Mouse (Mus musculus): Measurements from ENCODE around the gene Camta1. TPM values are rescaled to one million over a fixed set of nuclear protein-coding genes. Genes with fewer than 3 reads are reported as not detected.

Gene Camta1
- total RNA-seq (2021), result 100 to 1,000 TPM in 1 of 2 experiments, 10 to 100 TPM in 1; 91.0 to 104 TPM
- long read RNA-seq, experiment 1, full-length matches to known transcripts, result 306 of 325 reads
- long read RNA-seq, experiment 1, partial matches to known transcripts, result 4 of 325 reads
- long read RNA-seq, experiment 1, other reads (novel, unspliced or antisense), result 15 of 325 reads
- long read RNA-seq, experiment 2, transcript Camta1-212 (4 exons, 2,198 nt), result major isoform, 206 of 231 reads
- long read RNA-seq, experiment 2, transcript Camta1-206 (3 exons, 506 nt), result minor isoform, 9 of 231 reads
- long read RNA-seq, experiment 2, partial matches to known transcripts, result 4 of 231 reads
- long read RNA-seq, experiment 2, other reads (novel, unspliced or antisense), result 12 of 231 reads

DNA sequence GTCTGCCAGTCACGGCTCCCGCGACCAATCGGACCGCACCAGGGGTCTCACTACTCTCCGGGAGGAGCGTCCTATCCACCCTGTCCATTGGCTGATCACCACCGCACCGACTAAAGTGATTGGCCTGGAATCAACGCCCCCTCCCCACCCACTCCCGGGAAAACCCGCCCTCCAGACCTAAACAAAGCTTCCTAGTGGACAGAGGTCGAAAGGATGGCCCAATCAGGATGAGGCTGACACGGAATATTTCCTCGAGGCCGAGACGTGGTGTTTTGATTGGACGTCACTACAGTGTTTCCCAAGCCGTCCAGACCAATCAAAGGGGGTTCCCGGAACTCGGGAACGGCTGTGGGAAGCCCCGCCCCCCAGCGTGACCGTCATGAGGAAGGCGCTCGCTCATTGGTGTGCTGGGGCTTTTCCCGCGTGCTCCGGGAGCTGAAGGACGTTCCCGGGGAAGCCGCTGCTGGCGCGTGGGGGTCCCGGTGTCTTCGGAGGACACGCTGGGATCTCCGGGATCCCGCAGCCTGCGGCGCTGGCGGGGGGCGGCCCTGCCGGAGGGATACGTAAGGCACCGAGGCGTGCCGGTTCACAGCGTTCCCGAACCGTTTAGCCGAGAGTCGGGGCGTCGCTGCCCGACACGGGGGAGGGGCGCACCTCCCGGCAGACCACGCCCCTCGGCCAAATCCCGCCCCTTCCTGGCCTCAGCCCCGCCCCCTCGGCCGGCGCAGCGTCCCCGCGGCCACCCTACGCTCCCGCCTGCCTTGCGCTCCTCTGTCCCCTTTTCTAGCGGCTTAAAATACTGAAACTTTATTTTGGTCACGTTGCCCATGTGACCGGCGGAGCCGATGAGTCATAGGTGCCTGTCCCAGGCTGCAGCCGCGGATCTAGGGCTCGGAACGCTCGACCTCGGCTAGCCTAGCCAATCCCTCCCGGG is at the start of gene Camta1:
Camta1 (minus strand) TSS at position 71 of the 934 bp plus-strand sequence.
- peak; percentile 100 for DNase-seq

DNA sequence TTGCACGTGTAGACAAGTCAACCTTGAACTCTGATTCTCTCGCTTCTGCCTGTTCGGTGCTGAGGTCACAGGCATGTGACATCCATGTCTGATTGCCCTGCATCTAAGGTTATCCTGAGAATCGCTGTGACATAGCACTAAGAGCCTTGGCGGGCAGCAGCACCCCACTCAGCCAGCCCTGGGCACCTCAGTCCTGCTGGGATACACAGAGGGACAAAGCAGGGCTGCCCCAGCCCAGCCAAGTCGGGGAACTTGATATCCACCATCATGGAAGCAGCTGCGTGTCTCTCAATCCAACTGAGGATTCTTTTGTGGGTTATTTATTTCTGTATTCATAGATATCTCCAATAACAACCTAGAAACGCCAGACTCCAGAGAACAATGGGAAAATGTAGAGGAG is 47.1 kb upstream of the Camta1 start:
- DNase-seq, result peak; percentile 66

DNA sequence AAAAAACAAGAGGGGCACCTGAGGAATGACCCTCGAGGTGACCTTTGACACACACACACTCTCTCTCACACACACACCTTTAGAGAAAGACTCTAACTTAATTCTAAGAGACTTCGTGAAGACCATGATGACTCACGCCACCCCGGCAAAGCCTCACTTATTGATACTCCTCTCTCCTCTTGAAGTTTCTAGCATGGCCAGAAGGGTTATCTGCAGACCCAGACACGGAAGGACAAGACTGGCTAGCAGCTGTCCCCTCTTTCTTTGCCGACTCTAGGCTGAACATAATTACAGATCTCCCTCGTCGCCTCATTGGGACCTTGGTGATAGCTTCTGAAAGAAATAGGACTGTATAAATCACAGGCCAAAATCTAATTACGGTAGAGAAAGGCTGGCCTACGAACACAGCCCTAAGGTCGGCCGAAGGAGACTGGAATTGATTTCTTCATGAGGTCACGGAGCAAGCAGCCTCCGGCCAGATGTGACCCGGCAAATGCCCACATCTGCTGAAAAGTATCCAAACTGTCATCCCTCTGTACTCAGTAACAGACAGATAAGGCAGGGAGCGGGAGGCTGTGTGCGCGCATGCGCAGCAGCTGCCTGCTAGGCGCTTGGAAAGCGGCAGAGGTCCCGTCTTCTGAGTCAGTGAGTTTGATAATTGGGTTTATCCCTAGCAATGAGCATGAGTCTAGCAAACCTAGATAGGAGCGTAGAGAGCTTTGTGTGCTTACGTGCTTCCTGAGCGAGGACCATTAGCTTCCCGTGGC is 46.1 kb upstream of the Camta1 start:
- no peak for DNase-seq

DNA sequence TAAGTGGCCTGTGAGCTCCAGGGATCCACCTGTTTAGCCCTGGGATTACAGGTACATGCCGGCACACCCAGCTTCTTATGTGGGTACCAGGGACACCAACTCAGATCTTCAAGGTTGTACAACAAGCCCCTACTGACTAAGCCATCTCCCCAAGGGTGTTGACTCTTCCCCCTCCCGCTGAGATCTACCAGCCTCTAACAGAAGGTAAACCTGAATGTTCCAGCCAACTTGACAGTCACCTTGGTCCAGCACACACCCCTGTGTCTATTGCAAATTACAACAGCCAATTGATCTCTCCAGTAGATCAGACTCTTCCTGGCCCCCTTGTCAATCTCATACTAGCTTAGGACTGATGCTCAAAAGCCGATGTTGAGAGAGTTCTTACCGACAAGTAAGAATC is 43.9 kb upstream of the Camta1 start:
- no peak for DNase-seq

DNA sequence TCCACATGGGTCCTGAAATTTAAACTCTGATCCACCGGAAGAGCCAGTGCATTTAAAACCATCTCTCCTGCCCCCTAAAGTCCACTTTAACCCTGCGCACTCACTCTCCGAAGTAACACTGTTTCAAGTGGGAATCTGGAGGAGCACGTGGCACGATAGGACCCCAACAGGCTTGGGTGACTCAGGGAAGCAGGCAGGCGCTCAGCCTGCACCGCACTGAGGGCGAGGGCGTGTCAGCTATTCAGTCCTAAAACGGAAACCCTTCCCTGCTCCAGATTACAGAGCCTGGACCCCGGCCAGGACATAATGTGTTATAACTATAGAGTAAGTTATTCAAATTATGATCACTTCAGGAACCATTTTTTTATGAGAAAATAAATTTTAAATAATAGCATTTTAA is 42.4 kb upstream of the Camta1 start:
- peak; percentile 47 for DNase-seq

DNA sequence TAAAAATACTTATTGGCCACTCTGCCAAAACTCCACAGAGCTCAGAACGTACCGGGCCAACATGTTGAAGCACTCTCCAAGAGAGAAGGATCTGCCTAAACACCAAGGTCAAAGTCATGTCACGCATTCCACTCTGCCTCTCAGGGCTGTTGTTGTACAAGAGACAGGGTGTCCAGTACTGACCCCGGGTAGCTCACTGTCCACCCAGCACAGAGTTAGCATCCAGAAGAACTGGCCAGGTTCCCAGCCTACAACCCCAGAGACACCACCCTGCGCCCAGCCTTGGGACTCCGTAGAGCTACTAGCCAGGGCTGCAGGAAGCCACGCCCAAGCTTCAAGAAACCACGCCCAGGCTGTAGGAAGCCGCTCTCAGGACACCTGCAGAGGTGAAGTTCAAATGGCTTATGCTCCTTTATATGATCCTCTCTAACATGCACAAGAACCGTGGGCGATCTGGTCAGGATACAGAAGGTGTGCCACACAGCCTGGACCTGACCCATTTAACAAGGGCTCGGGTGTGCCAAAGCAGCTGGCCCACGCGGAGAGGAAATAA is 41.1 kb upstream of the Camta1 start:
- peak; percentile 95 for DNase-seq

DNA sequence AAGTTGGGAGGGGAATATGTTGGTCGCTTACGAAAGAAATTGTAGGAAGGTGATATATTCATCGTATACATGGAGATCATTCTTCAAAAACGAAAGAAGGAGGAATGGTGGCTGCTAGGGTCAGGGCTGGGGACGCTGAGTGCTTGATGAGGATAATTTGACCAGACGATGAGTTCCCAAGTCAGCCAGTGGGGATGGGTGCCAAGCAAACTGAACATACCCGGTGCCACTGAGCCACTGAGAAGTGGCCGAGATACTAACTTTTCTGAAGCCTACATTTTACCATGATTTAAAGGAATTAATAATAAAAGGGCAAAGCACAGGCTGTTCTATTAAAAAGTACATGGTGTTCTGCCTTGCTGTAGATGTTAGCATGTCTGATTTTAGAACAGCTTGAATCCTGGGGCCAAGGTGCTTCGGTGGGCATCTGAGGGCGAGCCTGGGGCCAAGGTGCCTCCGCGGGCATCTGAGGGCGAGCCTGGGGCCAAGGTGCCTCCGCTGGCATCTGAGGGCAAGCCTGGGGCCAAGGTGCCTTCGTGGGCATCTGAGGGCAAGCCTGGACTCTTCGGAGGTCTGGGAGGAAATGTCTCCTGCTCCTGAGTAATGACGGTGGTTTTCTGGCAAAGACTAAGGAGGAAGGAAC is 40.5 kb upstream of the Camta1 start:
- DNase-seq, result no peak

DNA sequence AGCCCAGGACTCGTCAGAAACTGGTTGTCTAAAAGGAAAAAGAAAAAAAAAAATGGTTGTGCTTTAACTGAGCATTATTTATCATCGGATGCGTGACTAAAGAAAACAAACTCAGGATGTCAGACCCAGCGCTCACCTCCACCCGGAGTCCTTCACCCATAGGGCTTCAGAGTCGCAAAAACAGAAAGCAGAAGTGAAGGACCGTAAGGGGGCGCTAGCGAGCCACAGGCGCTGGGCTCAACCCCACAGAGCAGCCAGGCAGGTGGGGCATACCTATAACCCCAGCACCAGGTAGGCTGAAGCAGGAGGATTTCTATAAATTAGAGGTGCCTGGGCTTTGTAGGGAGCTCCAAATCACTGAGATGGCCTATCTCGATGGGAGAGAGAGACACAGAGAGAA is 39.7 kb upstream of the Camta1 start:
- no peak for DNase-seq

DNA sequence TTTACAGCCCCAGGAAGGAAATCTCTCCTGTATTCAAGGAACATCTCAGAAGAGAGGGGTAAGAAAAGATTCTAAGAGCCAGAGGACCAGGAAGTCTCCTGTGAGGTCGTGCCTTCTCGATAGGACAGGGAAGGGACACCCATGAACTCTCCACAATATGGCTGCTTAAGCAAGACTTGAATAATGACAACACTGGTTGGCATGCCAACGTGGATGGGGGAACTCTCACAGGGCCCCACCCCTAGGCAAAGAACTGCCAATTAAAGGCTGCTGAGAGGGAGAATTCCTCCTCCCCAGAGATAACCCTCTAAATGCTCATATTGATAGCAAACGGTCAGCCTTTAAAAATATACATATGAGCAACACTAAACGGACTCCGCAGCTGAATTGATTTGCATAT is 39.1 kb upstream of the Camta1 start:
- no peak for DNase-seq

DNA sequence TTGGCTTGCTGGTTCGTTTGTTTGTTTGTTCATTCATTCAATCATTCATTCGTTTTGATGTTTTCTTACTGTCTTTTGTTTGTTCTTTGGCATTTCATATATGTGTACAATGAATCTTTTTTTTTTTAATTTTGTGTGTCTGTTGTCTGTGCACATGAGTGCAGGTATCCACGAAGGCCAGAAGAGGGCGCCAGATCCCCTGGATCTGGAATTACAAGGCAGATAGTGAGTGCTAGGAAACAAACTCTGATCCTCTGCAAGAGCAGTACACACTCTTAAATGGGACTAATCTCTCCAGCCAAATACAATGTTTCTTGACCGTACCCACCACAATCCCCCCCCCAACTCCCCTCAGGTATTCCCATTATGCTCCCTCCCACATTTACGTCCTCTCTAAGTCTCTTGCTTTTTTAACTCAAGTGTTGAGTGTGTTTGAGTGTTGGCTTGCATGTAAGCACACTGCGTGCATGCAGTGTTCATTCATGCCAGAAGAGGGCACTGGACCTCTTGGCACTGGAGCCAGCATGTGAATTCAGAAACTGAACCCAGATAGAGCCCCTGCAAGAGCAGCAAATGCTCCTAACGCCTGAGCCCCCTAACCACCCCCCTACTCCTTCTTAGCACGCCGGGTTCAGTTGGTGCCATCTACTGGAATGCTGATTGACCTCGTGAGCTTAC is 38.2 kb upstream of the Camta1 start:
- no peak for DNase-seq

DNA sequence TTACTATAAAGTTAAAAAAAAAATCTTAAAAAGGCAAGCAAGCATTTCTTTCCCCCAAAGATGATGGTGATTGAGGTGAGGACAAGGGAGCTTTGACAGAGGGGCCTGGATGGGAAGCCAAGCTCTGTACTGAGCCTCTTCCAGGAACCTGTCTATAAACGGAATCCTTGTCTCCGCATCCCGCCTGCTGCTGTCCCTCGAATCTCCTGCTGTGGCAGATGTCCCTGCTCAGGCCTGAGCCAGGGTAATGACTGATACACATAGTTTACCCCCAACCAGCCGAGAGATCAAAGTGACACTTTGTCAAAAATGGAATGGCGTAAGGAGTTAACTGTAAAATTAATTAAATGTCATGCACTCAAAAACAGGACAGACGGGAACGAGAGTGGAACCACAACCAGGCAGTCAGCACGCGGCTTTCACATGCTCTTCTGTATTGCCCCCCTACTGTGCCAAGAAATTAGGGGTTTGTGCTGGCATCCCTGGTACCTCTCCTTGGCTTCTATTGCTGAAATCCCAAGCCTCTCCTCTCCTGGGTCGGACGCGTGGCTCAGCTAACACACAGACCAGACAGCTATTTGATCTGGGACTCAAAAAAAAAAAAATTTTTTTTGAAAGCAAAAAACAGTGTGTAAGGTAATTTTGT is 37.0 kb upstream of the Camta1 start:
- DNase-seq, result no peak

DNA sequence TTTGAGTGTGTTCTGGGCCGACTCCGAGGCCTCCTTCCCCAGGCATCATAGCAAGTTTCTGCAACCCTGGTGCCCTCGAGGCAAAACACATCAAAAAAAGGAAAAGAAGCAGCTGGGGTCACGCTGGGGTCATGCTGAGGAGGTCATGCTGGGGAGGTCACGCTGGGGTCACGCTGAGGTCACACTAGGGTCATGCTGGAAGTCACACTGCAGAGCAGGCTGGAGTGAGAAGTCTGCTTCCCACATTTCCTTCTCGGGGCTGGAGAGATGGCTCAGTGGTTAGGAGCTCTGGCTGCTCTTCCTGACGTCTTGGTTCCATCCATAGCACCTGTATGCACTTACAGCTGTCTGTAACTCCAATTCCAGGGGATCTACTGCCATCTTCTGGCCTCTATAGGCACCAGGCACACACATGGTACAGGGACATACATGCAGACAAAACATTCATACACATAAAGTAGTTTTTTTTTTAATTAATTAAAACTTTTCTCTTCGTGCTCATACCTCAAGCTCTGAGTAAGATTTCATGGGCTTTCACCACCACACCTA is 35.5 kb upstream of the Camta1 start:
- no peak for DNase-seq

DNA sequence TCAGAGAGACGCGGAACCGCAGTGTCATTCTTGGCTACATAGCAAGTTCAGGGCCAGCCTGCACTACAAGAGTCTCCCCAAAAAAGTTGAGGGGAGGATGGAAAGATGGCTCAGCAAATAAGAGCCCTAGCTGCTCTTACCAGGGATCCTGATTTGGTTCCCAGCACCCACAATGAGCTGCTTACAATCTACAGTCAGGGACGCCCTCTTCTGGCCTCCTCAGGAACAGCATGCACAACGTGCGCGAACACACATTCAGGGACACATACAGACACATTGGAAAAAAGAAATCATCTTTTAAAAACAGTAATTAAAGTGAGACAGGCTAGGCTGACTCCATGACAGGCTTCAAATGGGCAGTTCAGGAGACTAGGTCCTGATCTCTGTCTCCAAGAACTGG is 33.9 kb upstream of the Camta1 start:
- no peak for DNase-seq

DNA sequence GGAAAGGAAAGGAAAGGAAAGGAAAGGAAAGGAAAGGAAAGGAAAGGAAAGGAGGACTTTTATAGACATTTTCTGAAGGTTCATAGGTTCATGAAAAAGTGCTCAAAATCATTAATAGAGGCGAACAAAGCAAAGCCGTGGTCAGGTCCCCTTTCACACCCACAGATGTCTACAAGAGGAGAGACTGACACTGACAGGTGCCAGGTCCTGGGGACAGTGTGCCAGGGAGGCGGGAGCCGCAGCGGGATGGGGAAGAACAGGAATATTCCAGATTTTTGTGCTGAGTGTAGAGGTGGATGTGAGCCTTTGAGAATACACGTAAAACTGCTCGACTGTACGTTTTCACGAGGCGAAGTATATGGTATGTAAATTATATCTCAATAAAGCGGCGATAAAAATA is 33.2 kb upstream of the Camta1 start:
- DNase-seq, result no peak

DNA sequence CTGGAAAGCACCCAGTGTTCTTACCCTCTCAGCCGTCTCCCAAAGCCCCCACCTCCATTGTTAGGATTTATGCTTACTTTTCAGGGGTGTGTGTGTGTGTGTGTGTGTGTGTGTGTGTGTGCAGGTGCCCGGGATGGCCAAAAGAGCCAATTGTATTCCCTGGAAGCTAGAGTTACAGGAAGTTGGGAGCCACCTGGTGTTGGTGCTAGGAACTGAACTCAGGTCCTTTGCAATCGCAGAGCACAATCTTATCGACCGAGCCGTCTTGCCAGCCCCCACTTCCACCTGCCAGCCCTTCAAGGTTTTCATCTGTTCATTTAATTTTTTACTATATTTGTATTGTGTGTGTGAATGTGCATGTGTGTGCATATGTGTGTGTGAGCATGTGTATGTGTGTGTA is 31.6 kb upstream of the Camta1 start:
- DNase-seq, result no peak

DNA sequence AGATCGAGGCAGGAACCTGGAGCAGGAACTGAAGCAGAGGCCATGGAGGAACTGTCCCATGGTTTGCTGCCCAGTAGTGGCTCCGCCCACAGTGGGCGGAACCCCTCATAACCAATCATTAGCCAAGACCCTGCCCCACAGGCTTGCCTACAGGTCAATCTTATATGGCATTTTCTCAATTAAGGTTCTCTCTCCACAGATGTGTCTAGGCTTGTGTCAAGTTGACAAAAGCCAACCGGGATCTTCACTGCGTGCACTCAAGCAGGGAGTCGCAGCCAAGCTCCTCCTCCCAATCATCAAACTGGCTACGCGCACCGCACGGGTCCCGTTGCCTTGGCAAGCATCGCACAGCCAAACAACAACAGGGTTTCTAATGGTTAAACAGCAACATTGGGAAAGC is 19.9 kb upstream of the Camta1 start:
- DNase-seq, result no peak

DNA sequence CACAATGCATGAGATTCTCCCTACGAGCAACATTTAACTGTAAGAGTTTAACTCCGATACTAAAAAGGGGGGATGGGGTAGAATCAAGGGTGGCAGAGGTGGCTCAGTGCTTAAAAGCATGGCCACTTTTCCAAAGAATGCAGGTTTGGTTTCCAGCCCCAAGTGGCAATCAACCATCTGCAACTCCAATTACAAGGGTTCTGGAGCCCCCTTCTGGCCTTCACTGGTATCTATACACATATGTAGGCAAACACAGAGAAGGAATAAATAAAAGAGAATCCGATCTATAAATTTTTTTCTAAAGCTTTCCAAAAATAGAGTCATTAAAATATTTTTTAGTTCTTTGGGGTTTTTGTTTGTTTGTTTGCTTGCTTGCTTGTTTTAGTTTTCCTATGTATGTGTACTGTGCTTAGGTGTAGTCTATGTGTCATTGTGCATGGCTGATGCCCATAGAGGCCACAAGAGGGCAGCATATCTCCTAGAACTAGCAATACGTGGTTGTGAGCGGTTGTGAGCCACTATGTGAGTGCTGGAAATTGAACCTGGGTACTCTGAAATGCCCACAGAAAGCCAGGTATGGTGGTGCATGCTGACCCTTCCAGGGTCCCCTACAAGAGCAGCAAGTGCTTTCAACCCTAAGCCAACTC is 18.5 kb upstream of the Camta1 start:
- DNase-seq, result no peak

DNA sequence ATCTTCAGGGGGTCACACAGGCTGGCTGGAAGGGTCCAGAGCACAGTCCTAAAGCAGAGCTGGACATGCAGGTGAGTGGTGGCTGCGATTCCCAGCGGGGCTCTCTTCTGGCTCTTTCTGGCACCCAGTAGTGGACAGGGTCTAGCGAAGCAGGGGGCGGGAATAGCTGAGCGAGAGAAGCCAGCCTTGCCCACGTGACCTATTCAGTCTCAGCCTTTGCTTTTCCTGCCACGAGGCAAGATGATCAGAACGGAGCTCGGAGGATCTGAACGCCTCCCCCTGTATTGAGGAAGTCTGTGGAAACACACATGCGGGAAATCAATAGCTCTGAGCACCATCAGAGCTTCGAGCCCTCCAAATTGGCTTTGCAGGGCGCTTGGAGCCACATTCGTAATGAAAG is 14.7 kb upstream of the Camta1 start:
- DNase-seq, result no peak

DNA sequence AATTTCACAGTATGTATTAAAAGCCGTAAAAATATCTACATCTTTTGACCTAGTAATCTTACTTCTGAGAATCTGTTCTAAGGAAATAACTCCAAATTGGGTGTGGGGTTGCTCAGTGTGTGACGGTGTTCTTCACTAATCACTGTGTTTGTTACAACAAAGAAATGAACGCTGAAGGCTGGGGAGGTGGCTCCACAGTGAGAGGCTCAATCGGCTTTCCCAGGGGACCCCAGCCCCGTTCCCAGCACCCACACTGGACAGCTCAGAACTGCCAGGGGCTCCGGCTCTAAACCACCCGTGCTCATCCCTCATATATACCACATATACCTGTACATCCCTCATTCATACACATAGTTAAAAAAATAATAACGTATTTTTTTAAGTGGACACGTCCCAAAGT is 1.8 kb upstream of the Camta1 start:
- no peak for DNase-seq

DNA sequence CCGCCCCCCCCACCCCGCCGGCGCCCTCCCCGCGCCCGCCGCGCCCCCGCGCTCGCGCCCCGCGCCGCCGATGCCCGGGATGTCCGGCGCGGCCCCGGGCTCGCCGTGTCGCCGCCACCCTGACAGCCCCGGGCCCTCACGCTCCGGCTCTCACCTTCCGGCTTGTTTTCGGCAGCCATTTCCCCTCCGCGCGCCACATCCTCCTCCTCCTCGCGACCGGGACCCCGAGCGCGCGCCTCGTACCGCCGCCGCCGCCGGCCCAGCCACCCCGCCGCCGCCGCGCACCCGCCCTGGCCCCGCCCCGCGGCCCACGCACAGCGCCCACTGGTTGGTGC is 238 bp downstream of the Camta1 start:
- DNase-seq, result no peak

Data from gastrocnemius, postnatal 25 days (tissue).